Mouse (Mus musculus) kidney, postnatal 14 days (tissue): Measurements from ENCODE around the gene Fam160a1.

Source experiments
- DNase-seq: peaks from one replicate; pipeline ENCODE4 v3.0.0; 2022; ENCODE audit warnings: mixed read lengths

Gene Fam160a1

DNA sequence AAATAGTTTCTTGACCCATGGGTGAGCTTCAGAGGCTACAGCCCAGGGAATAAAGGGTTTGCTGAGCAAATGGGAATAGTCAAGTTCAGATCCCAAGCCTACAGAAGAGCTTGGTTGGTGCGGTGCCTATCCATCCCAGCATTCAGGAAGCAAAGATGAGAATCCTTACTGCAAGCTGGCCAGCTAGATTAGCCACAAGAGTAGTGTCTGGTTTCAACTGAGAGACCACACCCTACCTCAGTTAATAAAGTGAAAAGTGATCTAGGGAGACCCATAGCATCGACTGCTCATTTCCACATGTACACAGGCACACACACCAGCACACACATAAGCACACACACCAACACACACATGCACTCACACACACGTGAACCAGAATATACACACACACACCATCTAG, 75.3 kb downstream of the Fam160a1 start:
- no peak for DNase-seq

DNA sequence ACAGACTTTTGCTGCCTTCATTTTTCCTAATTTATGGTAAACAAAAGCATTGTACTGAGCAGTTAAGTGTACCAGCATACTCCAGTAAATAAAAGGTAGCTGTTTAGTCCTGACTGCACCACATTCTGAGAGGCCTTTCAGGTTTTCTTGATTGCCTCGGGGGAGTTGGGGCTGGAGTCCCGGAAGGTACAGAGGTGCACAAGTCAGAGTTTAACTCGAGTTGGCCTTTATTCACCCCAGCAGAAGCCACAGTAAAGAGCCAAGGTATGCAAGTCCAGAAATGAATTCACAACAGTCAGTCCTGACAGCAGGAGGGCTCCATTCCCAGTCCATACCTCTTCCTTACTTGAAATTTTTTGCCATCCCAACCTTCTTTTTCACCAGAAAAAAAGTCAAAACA, 78.5 kb downstream of the Fam160a1 start:
- DNase-seq: peak; percentile 43

DNA sequence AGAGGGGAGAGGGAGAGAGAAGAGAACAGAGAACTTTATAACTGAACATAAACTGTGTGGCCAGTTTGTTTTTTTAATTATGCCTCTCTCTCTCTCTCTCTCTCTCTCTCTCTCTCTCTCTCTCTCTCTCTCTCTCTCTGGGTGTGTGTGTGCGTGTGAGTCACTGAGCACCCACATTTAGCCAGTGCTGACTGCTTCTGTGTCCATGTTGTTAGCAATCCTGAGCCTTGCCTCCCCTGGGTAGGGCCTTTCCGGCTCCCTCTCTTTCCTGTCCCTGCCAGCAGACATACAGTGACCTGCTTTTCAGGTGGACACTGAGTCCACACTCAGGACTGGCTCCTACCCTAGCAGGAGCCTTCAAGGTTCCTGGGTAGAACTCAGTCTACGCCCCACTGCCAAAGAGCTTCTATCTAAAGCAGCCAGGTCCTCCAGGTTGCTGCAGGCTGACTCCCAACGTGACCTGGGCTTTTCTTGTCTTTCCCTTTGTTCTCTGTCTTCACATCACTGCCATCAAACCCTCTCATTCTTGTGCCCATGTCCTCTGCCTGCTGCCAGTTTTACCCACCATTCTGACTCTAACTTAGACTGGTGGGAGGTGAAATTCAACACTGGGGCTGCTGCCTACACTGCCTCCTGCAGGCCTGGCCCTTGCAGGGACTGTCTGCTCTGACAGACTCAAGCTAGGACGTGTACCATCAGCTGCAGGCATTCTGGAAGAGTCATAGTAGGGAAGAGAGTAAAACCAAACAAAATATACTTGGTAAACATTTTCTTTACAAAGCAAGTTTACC, 83.0 kb downstream of the Fam160a1 start:
- DNase-seq: no peak

DNA sequence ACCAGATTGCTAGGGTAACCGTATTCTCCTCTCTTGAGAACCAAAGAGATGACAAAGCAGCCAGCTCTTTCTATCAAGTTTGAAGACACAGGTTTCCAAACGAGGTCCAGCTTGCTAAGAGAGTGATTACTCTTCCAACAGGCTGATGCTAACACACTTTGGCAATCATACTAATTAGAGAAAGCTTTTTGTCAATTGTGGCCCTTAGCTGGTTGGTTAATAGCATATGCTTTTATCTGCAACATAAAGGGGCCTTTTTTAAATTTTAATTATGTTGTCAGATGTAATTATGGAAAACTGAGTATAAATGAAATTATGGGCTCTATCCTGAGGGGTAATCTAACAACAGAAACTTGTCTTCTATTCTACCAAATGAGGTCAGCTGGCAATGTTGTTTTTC, 89.9 kb downstream of the Fam160a1 start:
- no peak for DNase-seq

DNA sequence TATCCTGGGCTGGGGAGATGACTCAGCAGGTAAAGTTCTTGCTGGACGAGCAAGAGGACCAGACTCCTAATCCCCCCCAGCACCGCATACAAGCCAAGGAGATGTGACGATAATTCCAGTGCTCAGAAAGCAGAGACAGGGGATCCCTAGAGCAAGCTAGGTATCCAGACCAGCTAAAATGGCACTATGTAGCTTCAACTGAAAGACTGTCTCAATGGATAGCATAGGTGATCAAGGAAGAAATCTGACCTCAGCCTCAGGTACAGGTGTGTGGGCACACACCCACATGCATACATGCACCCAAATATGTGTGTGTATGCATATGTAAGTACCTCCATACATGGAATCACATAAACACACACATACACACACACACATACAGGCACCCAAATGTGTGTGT, 91.1 kb downstream of the Fam160a1 start:
- DNase-seq: no peak

DNA sequence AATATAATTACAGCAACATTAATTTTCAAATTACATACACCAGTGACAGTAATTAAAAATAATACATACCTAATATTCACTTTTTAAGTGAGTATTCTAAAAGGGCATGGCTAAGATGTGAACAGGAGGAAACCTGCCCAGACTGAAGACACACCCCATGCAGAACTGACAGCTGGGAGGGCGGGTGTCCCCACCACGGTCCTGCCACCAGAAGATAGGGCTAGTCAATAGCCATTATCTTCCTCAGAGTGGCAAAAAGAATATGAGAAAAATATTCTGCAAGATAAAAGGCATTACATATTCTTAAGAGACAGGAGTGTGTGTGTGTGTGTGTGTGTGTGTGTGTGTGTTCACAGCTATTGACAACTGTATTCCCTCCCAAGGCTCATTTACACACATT, 92.0 kb downstream of the Fam160a1 start:
- no peak for DNase-seq

DNA sequence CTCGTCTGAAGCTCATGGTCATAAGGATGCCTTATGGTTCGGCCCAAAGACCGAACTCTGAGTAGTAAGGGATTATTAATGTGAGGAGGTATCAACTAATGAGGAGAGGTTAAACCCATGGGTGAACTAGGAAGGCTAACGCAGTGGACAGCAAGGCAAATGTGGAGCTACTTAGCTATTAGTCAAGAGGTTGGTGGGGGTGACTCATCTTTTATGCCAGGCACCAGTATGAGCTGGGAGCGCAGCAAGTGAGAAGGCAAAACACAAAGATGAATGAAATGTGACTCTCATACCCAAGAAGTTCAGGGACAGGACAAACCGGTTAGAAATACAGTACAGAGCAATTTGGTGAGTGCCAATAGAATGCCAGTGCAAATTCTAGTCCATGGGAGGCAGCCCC, 94.5 kb downstream of the Fam160a1 start:
- DNase-seq: no peak

DNA sequence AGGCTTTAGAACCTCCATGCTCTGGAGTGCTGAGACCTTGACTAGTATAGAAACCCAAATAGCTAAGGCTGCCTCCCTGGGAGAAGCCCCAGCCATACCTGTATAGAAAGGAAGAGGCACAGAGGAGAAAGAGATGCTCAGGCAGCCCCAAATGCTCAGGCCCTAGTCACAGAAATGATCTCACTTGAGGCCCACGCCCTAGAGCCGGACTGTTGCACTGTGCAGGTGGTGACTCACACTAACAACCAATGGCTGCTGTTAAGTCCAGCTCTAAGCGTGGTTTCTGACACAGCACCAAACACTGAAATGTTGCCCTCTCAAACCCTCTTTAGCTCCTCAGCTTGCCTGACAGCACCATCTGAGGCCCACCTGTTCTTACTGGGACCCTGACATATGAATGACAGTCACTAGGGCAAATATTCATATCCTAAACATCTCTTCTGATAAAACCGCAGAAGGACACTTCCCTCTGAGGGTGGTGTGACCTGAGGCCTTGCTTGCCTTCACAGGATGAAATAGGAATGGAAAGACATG, 101.3 kb downstream of the Fam160a1 start:
- no peak for DNase-seq

DNA sequence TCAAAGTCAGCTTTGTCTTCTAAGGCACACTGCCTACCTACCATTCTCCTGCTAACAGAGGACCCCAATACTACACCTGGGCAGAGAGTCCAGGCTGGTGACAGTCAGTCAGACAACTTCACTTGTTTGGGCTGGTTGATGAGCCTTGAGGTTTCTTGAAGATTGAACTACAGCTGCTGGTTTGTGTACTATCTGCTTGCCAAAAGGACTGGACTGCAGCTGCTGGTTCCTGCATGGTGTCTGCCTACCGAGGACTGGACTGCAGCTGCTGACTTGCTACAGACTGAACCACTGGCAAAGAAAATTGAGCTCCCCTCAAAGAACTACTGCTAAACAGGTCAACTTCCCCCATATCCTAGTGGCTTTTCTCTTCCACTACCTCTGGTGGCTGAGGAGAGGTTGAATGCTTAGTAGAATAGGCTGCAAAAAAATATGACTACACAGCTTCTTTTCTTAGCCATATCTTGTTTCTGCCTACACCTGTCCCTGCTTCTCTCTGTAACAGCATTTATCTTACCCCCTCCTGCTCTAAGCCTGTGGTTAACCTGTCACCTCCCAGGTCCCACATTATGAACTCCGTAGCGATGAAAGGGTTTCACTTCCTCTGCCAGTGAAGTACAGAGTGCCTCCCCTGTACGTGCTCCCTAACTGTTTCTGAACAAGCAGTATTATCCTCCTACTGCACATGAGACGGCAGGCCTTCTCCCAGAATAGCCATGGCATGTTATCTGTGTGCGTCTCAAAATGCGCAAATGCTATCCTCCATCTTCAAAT, 103.0 kb downstream of the Fam160a1 start:
- DNase-seq: no peak

DNA sequence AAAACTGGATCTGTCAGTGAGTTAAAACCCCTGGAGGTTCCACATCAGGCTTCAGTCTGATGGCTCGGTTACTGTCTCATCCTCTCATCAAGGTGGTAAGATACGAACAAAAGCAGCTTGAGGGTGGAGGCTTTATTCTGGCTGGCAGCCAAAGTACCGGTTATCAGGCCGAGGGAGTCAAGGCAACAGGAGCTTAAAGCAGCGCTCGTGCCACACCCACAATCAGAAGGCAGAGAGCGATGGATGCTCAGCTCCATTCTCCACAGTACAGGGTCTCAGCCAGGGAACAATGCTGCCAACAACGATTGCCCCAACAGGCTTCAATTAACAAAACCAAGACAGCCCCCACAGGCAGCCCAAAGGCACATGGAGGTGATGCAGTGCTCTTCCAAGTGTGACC, 106.4 kb downstream of the Fam160a1 start:
- DNase-seq: no peak

DNA sequence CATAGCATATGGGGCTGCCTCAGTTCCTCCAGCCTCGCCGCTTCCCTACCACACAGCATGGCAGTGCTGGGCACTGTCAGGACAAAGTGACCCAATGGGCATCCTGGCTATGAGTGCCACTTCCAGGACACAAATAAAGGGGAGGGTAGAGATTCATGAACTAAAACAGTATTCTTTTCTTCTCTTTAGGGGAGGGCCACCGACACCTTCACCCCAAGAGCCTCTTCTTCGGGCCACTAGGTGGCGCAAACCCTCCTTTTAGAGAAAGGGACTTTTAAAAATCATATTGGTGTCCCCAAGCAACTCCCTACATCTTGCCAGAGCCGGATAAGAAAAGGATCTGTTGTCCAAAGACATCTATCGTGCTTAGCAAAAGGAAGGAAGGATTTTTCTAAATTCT, 109.7 kb downstream of the Fam160a1 start:
- peak; percentile 46 for DNase-seq

DNA sequence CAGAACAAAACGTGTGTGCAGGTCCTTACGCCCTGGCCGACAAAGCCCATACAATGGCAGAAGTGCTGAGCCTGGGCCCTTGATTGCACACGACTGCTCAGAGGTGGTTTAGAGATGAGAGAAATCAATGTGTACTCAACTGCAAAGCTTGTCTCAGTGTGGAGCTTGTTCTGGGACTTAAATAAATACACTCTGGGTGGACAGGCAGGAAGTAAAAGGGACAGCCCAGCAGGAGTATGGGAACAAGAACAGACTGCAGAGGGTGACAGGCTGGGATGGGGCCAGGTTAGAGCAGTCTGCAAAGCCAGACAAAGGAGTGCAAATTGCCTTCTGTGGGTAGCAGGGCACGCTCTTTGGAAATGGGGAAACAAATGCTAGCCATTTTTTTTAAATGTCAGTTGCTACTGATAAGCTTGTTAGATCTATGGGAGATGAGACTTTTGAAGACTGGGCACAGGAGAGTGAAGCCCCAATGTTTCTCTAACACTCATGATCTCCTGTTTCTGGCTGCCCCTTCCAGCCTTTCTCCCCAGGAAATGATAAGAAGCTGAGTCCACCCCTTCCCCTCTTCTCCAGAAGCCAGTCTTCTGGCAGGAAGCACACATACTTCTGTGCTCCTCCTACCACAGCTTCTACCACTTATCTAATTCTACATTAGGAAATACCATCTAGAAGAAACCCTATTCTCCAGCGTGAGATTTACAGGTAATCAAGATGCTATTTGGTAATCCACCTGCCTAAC, 113.8 kb downstream of the Fam160a1 start:
- no peak for DNase-seq

DNA sequence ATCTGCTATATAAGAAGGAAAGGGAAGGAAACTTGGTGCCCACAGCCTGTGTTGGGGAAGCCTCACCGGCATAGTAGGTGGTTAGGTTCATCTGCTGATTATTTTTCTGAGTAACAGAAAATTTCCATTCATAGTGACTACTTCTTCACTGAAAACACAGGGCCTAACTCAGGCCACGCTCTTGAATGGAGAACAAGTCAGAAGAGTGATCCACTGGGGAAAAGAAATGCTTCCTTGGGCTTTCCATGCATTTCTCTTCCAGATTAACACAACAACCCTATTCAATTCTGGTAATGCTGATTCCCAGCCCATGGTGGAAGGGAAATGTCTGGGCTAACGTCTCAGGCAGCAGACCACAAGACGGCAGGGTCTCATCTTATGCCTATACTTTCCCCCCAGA, 118.6 kb downstream of the Fam160a1 start:
- no peak for DNase-seq

DNA sequence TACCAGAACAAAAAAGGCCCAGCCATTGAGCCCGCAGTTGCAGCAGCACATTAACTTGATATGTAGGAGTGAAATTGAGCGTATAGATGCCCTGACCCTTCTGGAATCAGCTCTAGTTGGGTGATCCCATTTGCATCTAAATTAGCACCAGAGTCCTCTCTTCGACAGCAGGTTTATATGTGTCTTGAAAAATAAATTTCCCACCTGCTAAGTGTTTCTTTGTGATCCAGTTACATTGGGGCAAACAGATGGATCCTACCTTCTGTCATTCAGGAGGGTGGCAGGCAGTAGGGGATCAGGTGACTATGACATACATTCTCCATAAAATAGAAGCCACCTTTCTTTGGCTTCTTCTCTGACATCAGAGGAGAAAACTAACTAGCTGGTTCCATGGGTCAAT, 122.0 kb downstream of the Fam160a1 start:
- DNase-seq: no peak

DNA sequence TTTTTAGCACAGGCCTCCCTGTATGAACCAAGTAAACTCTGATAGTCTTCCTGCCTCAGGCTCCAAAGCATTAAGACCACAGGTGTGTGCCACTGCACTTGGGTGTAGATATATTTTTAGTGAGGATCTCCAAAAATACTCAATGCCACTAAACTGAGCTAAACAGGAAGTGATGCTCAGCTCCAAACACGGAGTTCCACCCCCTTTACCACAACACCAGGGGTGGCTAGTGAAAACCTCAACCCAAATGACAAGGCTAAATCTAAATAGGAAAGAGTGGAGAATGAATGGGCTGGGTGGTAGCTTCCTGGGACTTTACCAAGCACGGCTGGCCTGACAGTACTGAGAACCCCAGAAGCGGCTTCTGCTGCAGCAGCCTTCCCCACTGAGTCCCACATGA, 124.1 kb downstream of the Fam160a1 start:
- DNase-seq: no peak

DNA sequence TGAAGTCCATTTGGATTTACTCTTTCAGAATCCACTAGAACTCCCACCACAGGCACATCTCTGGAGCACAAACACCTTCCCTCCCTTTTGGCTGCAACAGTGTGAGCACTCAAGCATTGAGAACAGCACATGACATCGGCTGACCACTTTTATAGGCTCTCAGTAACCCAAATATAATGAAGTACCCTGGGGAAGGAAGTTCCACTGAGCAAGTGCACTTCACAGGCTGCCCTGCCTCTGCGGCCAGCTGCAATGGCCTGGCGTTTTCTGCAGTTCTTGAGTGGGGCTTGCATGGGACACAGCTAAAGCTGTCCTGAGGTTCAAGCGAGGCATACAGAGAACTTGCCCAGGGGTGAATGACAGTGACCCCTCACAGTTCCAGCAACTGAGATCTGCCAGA, 126.0 kb downstream of the Fam160a1 start:
- no peak for DNase-seq

DNA sequence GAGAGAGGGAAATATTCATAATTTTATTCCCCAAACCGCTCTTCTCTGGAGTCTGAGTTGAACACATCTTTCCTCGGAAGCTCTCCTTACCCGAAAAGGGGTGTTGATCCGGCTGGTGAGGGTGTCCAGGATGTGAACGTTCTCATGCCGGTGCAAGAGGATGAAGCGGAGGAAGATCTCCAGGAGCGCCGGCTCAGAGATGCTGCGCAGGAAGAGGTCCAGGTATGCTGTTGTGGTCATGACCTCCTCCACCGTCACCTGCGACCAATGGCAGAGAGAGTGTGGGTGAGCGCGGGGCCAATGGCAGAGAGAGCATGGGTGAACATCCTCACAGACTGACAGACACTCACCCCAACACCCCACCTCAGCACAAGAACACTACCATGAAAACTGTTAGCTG, 128.8 kb downstream of the Fam160a1 start:
- no peak for DNase-seq

DNA sequence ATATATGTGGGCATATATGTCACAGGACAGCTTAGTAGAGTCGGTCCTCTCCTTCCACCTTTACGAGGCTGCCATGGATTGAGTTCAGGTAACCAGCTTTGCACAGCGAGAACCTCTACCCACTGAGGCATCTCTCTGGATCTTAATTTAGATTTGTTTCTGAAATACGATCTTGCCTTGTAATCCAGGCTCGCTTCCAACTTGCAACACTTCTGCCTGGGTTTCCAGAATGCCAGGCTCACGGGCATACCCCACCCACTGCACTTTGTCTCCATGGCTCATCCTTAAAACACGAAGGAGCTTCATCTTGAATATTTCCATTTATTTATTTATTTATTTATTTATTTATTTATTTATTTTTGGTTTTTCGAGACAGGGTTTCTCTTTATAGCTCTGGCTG, 131.8 kb downstream of the Fam160a1 start:
- no peak for DNase-seq

DNA sequence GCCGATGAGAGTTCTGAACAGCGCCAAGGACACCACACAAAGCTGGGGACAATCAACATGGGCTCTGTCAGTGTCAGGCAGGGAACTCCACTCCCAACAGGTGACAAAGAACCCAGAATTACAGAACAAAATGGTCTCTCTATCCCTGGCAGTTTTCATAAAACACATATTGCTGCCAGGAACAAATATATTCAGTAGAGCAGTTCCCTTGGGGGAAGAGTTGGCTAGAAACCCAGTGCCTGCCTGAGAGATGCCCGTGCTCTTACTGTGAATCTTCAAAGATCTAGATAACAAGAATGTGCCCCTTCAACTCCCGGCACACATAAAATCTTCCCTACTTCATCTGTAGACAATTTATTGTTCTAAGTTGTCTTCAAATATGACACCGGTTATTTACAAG, 133.5 kb downstream of the Fam160a1 start:
- no peak for DNase-seq

DNA sequence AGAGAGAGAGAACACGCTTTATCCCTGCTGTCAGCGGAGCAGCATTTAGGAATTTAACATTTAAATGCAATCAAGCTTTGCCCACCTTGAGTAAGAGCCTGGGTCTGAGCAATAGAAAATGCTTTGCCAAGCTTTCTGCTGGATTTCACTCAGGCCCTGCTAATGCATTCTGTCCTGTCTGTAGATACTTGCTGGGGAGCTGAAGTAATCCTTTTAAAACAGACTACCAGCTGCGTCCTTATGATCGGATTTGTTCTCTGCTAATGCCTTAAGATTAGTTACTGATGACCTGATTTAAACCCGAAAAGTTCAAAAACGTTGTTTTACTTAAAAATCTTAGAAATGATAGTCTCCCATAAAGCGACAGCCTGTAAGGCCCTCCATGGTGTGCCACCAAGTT, 136.0 kb downstream of the Fam160a1 start:
- DNase-seq: no peak

DNA sequence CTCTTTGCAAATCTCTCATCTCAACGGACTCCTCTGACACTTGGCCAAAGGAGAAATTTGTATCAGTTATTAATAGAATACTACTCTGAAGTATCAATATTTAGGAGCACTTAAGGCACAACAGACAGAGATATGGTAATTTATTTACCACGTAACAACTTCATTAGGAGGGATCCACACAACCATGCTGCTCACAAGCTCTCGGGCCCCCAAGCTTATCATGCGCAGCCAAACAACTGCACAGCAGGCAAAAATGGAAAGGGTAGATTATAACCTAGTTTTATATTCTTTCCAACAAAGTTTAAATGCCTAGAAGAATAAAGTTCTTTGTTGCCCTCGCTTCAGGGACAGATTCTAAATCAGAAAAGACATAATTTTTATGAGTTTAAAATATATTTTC, 137.1 kb downstream of the Fam160a1 start:
- no peak for DNase-seq

DNA sequence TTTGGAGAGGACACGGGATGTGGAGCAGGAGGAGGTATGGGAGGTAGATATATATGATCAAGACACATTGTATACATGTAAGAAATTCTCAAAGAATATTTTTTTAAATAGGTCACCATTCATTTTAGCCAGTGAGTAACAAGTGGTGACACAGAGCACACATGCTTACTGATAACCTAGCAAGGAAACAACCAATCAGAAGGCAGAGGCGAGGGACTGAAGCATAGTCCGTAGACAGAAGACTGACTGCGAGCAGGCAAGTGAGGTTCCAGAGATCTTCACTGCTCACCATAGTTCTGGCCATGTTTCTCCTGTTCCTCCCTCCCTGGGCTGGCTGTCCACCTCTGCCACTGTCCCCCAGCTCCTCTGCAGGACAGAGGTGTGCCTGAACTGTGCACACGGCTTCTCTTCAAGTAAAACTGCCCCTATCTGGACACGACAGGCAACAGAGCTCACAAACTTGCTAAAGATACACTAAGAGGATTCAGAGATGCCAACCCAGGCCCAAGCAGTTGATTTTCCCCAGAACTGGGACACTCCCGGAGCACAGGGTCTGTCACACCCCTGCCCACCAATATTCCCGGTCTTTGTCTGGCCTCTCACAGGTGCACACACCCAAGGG, 137.7 kb downstream of the Fam160a1 start:
- DNase-seq: no peak

DNA sequence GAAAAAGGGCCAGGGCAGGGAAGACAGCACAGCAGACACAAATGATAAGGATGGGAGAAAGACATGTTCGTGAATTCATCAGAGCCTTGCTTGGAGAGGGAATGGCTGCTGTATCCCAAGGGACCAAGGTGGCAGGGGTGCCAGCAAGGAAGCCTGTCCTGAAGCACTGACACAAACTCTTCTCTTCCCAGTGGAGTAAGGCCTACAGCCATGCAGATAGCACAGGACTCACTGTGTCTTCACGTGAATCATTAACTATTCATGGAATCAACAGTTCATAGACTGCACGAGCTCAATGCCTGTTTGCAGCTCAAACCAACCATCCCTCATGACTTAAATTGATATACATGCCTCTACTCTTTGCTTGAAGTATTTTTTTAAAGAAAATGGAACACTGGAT, 139.1 kb downstream of the Fam160a1 start:
- DNase-seq: no peak
